Mouse (Mus musculus): ENCODE results near the gene Akap11. TPM values are rescaled to one million over a fixed set of nuclear protein-coding genes. Genes with fewer than 3 reads are reported as not detected.

Akap11 gene
- polyA plus RNA-seq, 1 experiment, result 6.9 TPM

- Histone ChIP-seq H3K27ac (replicated peaks; ENCODE audit: low read depth, low read length) (no peak overlapping the region), H3K4me1 (ENCODE audit: control insufficient read depth, insufficient read depth, insufficient read length, low read length) (peaks cover 4% of the 10 kb centered on the region; the same call in 1 of the 2 replicates), H3K4me3 (ENCODE audit: insufficient read depth, low read depth, low read length) (no peak overlapping the region)
Measured at GRCm38 (mm10) chr14:78538572-78539320, 2.1 kb upstream of the Akap11 start.

- Histone ChIP-seq H3K4me1 (ENCODE audit: control insufficient read depth, insufficient read depth, insufficient read length, low read length) (peaks cover 4% of the 10 kb centered on the region; the same call in 1 of the 2 replicates), H3K27ac (replicated peaks; ENCODE audit: low read depth, low read length) (peak overlapping the region; percentile 74), H3K4me3 (ENCODE audit: insufficient read depth, low read depth, low read length) (peak overlapping the region; percentile 69)
Measured at GRCm38 (mm10) chr14:78537551-78537950, 943 bp upstream of the Akap11 start.

- H3K27ac ChIP-seq (replicated peaks; ENCODE audit: low read depth, low read length), result no peak overlapping the region
- H3K4me1 ChIP-seq (ENCODE audit: control insufficient read depth, insufficient read depth, insufficient read length, low read length), result peaks cover 7% of the 10 kb centered on the region; the same call in 1 of the 2 replicates
- H3K4me3 ChIP-seq (ENCODE audit: insufficient read depth, low read depth, low read length), result 0 out of 2 replicates have a peak overlapping the region, but pooled peaks have one; percentile 10
Measured at GRCm38 (mm10) chr14:78535366-78535765, 1.2 kb downstream of the Akap11 start.

- H3K27ac ChIP-seq (replicated peaks; ENCODE audit: low read depth, low read length), result no peak overlapping the region
- H3K4me1 ChIP-seq (ENCODE audit: control insufficient read depth, insufficient read depth, insufficient read length, low read length), result peaks cover 7% of the 10 kb centered on the region; the same call in 1 of the 2 replicates
Measured at GRCm38 (mm10) chr14:78534651-78535050, 2.0 kb downstream of the Akap11 start.

GRCm38 (mm10) chr14:78533701-78534100, 2.9 kb downstream of the Akap11 start:
- peaks cover 9% of the 10 kb centered on the region; the same call in 1 of the 2 replicates for H3K4me1 ChIP-seq (ENCODE audit: control insufficient read depth, insufficient read depth, insufficient read length, low read length)
- H3K27ac ChIP-seq (replicated peaks; ENCODE audit: low read depth, low read length), result no peak overlapping the region
- H3K4me3 ChIP-seq (ENCODE audit: insufficient read depth, low read depth, low read length), result no peak overlapping the region

More at GRCm38 (mm10) chr14:78534651-78535050, 2.0 kb downstream of the Akap11 start:
- no peak overlapping the region for H3K4me3 ChIP-seq (ENCODE audit: insufficient read depth, low read depth, low read length)

GRCm38 (mm10) chr14:78532345-78532744, 4.3 kb downstream of the Akap11 start:
- Histone ChIP-seq H3K27ac (replicated peaks; ENCODE audit: low read depth, low read length) (no peak overlapping the region), H3K4me3 (ENCODE audit: insufficient read depth, low read depth, low read length) (no peak overlapping the region), H3K4me1 (ENCODE audit: control insufficient read depth, insufficient read depth, insufficient read length, low read length) (peaks cover 11% of the 10 kb centered on the region; the same call in 1 of the 2 replicates)

GRCm38 (mm10) chr14:78530256-78530655, 6.4 kb downstream of the Akap11 start:
- H3K4me3 ChIP-seq (ENCODE audit: insufficient read depth, low read depth, low read length), result no peak overlapping the region
- H3K4me1 ChIP-seq (ENCODE audit: control insufficient read depth, insufficient read depth, insufficient read length, low read length), result peaks cover 18% of the 10 kb centered on the region
- H3K27ac ChIP-seq (replicated peaks; ENCODE audit: low read depth, low read length), result no peak overlapping the region

- Histone ChIP-seq H3K4me1 (ENCODE audit: control insufficient read depth, insufficient read depth, insufficient read length, low read length) (peaks cover 18% of the 10 kb centered on the region), H3K27ac (replicated peaks; ENCODE audit: low read depth, low read length) (no peak overlapping the region), H3K4me3 (ENCODE audit: insufficient read depth, low read depth, low read length) (no peak overlapping the region)
Measured at GRCm38 (mm10) chr14:78528461-78529425, 7.9 kb downstream of the Akap11 start.

- Histone ChIP-seq H3K27ac (replicated peaks; ENCODE audit: low read depth, low read length) (no peak overlapping the region), H3K4me3 (ENCODE audit: insufficient read depth, low read depth, low read length) (no peak overlapping the region), H3K4me1 (ENCODE audit: control insufficient read depth, insufficient read depth, insufficient read length, low read length) (peaks cover 18% of the 10 kb centered on the region)
Measured at GRCm38 (mm10) chr14:78526907-78527306, 9.7 kb downstream of the Akap11 start.

GRCm38 (mm10) chr14:78526475-78526874, 10.1 kb downstream of the Akap11 start:
- H3K27ac ChIP-seq (replicated peaks; ENCODE audit: low read depth, low read length), result no peak overlapping the region
- H3K4me1 ChIP-seq (ENCODE audit: control insufficient read depth, insufficient read depth, insufficient read length, low read length), result peaks cover 16% of the 10 kb centered on the region
- no peak overlapping the region for H3K4me3 ChIP-seq (ENCODE audit: insufficient read depth, low read depth, low read length)

- Histone ChIP-seq H3K4me3 (ENCODE audit: insufficient read depth, low read depth, low read length) (no peak overlapping the region), H3K4me1 (ENCODE audit: control insufficient read depth, insufficient read depth, insufficient read length, low read length) (peaks cover 14% of the 10 kb centered on the region), H3K27ac (replicated peaks; ENCODE audit: low read depth, low read length) (no peak overlapping the region)
Measured at GRCm38 (mm10) chr14:78525611-78526457, 10.8 kb downstream of the Akap11 start.

GRCm38 (mm10) chr14:78525059-78525458, 11.5 kb downstream of the Akap11 start:
- Histone ChIP-seq H3K4me1 (ENCODE audit: control insufficient read depth, insufficient read depth, insufficient read length, low read length) (peaks cover 14% of the 10 kb centered on the region), H3K27ac (replicated peaks; ENCODE audit: low read depth, low read length) (no peak overlapping the region), H3K4me3 (ENCODE audit: insufficient read depth, low read depth, low read length) (no peak overlapping the region)

GRCm38 (mm10) chr14:78510713-78511112, 25.9 kb downstream of the Akap11 start:
- Histone ChIP-seq H3K4me3 (ENCODE audit: insufficient read depth, low read depth, low read length) (no peak overlapping the region), H3K4me1 (ENCODE audit: control insufficient read depth, insufficient read depth, insufficient read length, low read length) (no peaks in the 10 kb centered on the region), H3K27ac (replicated peaks; ENCODE audit: low read depth, low read length) (no peak overlapping the region)

- Histone ChIP-seq H3K27ac (replicated peaks; ENCODE audit: low read depth, low read length) (no peak overlapping the region), H3K4me3 (ENCODE audit: insufficient read depth, low read depth, low read length) (no peak overlapping the region)
Measured at GRCm38 (mm10) chr14:78509791-78510190, 26.8 kb downstream of the Akap11 start.

More at GRCm38 (mm10) chr14:78509791-78510190, 26.8 kb downstream of the Akap11 start:
- no peaks in the 10 kb centered on the region for H3K4me1 ChIP-seq (ENCODE audit: control insufficient read depth, insufficient read depth, insufficient read length, low read length)

Measured in brown adipose tissue, adult 24 weeks (tissue).